Mouse (Mus musculus) forebrain, embryonic 11.5 days (tissue): ENCODE measurements at regions not wholly inside any gene's neighbourhood (a gene's known extent, or its start where the extent isn't known, plus 50 kb on each side); places are given as distances from the start of the nearest gene placed in this dataset.

Source experiments
- ATAC-seq: fragments of 200-750 bp; cut with Nextera tagmentation; replicated peaks from 2 replicates; pipeline ENCODE4 v1.8.0; 2017; ENCODE audit warnings: moderate TSS enrichment; ENCODE audit not compliant: low FRiP score
- DNase-seq: peaks from one replicate; pipeline ENCODE4 v3.0.0-alpha.2; 2017; ENCODE audit warnings: low spot score
- H3K27ac ChIP-seq: fragments of 300-500 bp; sonication (generic); 2 replicates; pipeline ENCODE4 v1.5.1; 2014; ENCODE audit warnings: low read depth, low read length
- H3K27me3 ChIP-seq: fragments of 300-500 bp; sonication (generic); 2 replicates; pipeline ENCODE4 v1.6.1; 2014; ENCODE audit warnings: mild to moderate bottlenecking, low read length, mixed read lengths; ENCODE audit not compliant: control insufficient read depth, insufficient read depth
- H3K36me3 ChIP-seq: fragments of 300-500 bp; sonication (generic); 2 replicates; pipeline ENCODE4 v1.6.1; 2014; ENCODE audit warnings: mild to moderate bottlenecking, low read length, moderate library complexity, mixed read lengths; ENCODE audit not compliant: control insufficient read depth, insufficient read depth
- H3K4me1 ChIP-seq: fragments of 300-500 bp; sonication (generic); replicated peaks from 2 replicates; pipeline ENCODE4 v1.6.1; 2014; ENCODE audit warnings: low read length, mixed read lengths; ENCODE audit not compliant: control insufficient read depth, insufficient read depth
- H3K4me2 ChIP-seq: fragments of 300-500 bp; sonication (generic); 2 replicates; pipeline ENCODE4 v1.6.1; 2014; ENCODE audit warnings: low read depth, mild to moderate bottlenecking, low read length, moderate library complexity, mixed read lengths; ENCODE audit not compliant: severe bottlenecking
- H3K4me3 ChIP-seq: fragments of 300-500 bp; sonication (generic); 2 replicates; pipeline ENCODE4 v1.5.1; 2014; ENCODE audit warnings: low read depth, low read length
- H3K9ac ChIP-seq: fragments of 300-500 bp; sonication (generic); 2 replicates; pipeline ENCODE4 v1.6.1; 2014; ENCODE audit warnings: low read length
- H3K9me3 ChIP-seq: fragments of 300-500 bp; sonication (generic); 2 replicates; pipeline ENCODE4 v1.6.1; 2016; ENCODE audit warnings: low read length, mixed read lengths; ENCODE audit not compliant: control insufficient read depth
- WGBS: fragments of 180-500 bp; shearing (Covaris S2); extraction: QIAGEN DNeasy Blood & Tissue Kit; methylation state at CpG from one replicate; pipeline ENCODE4 v1.1.7; 2014; 5-methylcytosine and 5-hydroxymethylcytosine counted together

GRCm38 (mm10) chr9:52280995-52281394 lies 112.6 kb upstream of the Zc3h12c start:
- peaks cover 8% of the 10 kb centered on the region for H3K4me1 ChIP-seq
- no peak for DNase-seq
- 83% methylated on average over 5 of the region's 5 CpGs for WGBS
- no peak overlapping the region for H3K4me3 ChIP-seq
- H3K4me2 ChIP-seq = no peak overlapping the region
- no peaks in the 10 kb centered on the region for H3K27me3 ChIP-seq
- H3K27ac ChIP-seq = no peak overlapping the region
- no peaks in the 10 kb centered on the region for H3K36me3 ChIP-seq
- H3K9ac ChIP-seq = no peak overlapping the region
- no peaks in the 10 kb centered on the region for H3K9me3 ChIP-seq
- ATAC-seq = no peak

DNA sequence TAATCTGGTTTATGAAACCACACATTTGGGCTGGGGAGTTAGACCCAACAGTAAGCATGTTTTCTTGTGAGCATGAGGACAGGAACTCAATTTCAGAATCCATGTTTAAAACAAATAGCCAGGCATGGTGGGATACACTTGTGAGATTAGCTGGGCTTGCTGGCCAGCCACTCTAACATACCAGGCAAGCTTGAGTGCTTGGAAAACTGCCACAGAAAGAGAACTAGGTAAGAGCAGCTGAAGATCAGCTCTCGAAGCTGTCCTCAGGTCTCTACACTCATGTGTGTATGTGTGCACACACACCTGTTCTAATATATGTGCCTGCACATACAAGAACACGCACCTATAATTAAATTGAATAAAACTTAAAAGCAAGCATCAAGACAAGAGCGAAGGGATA lies 112.2 kb upstream of the Zc3h12c start:
- H3K27ac ChIP-seq = no peak overlapping the region
- H3K9me3 ChIP-seq = no peaks in the 10 kb centered on the region
- no peak overlapping the region for H3K4me3 ChIP-seq
- 91% methylated on average over 3 of the region's 3 CpGs for WGBS
- H3K9ac ChIP-seq = no peak overlapping the region
- no peaks in the 10 kb centered on the region for H3K27me3 ChIP-seq
- no peaks in the 10 kb centered on the region for H3K36me3 ChIP-seq
- H3K4me2 ChIP-seq = no peak overlapping the region
- DNase-seq = no peak
- H3K4me1 ChIP-seq = peaks cover 8% of the 10 kb centered on the region
- no peak for ATAC-seq

GRCm38 (mm10) chr9:52278701-52279023 lies 110.3 kb upstream of the Zc3h12c start:
- no peaks in the 10 kb centered on the region for H3K9me3 ChIP-seq
- 9% methylated on average over 3 of the region's 3 CpGs for WGBS
- H3K4me1 ChIP-seq = peaks cover 8% of the 10 kb centered on the region; the same call in 1 of the 2 replicates
- ATAC-seq = peak; percentile 23; the same call in 1 of the 2 replicates
- peak overlapping the region; percentile 67 for H3K27ac ChIP-seq
- no peaks in the 10 kb centered on the region for H3K36me3 ChIP-seq
- 0 out of 2 replicates have a peak overlapping the region, but pooled peaks have one; percentile 6 for H3K9ac ChIP-seq
- 0 out of 2 replicates have a peak overlapping the region, but pooled peaks have one; percentile 16 for H3K4me2 ChIP-seq
- H3K4me3 ChIP-seq = no peak overlapping the region
- no peak for DNase-seq
- H3K27me3 ChIP-seq = no peaks in the 10 kb centered on the region

DNA sequence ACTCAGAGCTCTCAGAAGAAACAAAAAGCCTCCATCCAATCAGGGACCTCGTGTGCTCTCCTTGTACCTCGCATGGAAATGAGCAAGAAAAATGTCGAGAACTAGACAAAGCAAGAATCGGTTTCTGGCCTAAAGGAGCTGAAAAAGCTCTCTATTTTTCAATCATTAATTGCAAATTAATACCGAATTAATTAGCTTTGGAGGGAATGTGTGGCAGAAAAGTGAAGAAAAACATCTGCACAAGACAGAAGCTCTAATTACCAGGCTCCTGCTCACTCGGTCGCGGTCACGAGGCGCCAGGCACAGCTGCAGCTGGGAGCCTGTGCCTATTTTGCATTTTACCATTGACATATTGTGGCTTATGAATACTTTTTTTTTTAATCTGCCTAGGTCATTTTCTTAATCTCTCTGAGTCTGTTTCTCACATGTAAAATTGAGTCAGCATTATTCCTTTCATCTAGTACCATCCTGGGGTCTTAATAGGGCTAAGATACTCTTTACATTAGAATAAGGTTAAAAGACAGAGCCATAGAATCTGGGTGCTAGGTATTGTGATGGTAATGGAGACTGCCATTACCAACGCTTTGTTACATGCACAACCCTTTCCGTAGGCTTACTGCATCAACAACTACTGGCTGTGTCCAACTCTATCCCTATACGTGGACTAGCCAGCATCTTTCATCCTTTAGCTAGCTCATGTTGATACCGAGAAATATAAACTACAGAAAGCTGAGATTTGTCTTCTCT lies 109.8 kb upstream of the Zc3h12c start:
- H3K4me3 ChIP-seq = no peak overlapping the region
- 14% methylated on average over 14 of the region's 14 CpGs for WGBS
- no peaks in the 10 kb centered on the region for H3K27me3 ChIP-seq
- H3K36me3 ChIP-seq = no peaks in the 10 kb centered on the region
- H3K9me3 ChIP-seq = no peaks in the 10 kb centered on the region
- 0 out of 2 replicates have a peak overlapping the region, but pooled peaks have one; percentile 6 for H3K9ac ChIP-seq
- peak overlapping the region; percentile 24; the same call in 1 of the 2 replicates for H3K4me2 ChIP-seq
- H3K4me1 ChIP-seq = peaks cover 8% of the 10 kb centered on the region; the same call in 1 of the 2 replicates
- DNase-seq (peak; percentile 76), ATAC-seq (peak; percentile 87)
- H3K27ac ChIP-seq = peak overlapping the region; percentile 70

DNA sequence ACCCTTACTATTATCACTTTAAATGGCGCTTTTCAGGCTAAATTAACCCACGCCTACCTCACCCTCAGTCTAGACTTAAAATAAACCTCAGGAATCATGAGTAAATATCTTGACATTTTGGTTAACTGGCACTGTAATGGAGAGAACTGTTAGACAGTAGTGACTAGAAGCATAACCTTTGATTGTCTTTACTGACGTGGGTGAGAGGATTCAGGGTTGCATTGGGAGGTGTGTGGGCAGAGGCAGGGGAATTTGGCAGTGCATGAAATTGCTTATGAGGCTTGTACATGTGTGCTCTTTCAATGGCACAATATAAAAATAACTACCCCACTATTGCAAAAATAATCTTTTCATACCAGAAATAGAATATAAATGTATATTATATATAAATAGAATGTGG lies 105.6 kb upstream of the Zc3h12c start:
- no peak overlapping the region for H3K9ac ChIP-seq
- DNase-seq (no peak), ATAC-seq (no peak)
- H3K4me1 ChIP-seq = peaks cover 8% of the 10 kb centered on the region; the same call in 1 of the 2 replicates
- no peak overlapping the region for H3K4me3 ChIP-seq
- 86% methylated on average over 3 of the region's 3 CpGs for WGBS
- no peaks in the 10 kb centered on the region for H3K27me3 ChIP-seq
- H3K36me3 ChIP-seq = no peaks in the 10 kb centered on the region
- H3K27ac ChIP-seq = no peak overlapping the region
- no peaks in the 10 kb centered on the region for H3K9me3 ChIP-seq
- no peak overlapping the region for H3K4me2 ChIP-seq

- DNase-seq (no peak), ATAC-seq (no peak)
- Histone ChIP-seq H3K9ac (no peak overlapping the region), H3K4me3 (no peak overlapping the region), H3K36me3 (no peaks in the 10 kb centered on the region), H3K4me1 (peaks cover 4% of the 10 kb centered on the region; the same call in 1 of the 2 replicates), H3K27me3 (no peaks in the 10 kb centered on the region), H3K9me3 (no peaks in the 10 kb centered on the region), H3K4me2 (no peak overlapping the region), H3K27ac (no peak overlapping the region)
- 69% methylated on average over 2 of the region's 2 CpGs for WGBS
Measured at GRCm38 (mm10) chr9:52272668-52273067, 104.3 kb upstream of the Zc3h12c start.

GRCm38 (mm10) chr9:52271345-52272116 lies 103.2 kb upstream of the Zc3h12c start:
- WGBS = 89% methylated on average over 7 of the region's 7 CpGs
- no peak overlapping the region for H3K9ac ChIP-seq
- no peak for ATAC-seq
- H3K4me3 ChIP-seq = no peak overlapping the region
- no peaks in the 10 kb centered on the region for H3K9me3 ChIP-seq
- H3K4me2 ChIP-seq = no peak overlapping the region
- no peak for DNase-seq
- H3K4me1 ChIP-seq = no peaks in the 10 kb centered on the region
- H3K27ac ChIP-seq = no peak overlapping the region
- no peaks in the 10 kb centered on the region for H3K36me3 ChIP-seq
- no peaks in the 10 kb centered on the region for H3K27me3 ChIP-seq

GRCm38 (mm10) chr9:52261538-52261937 lies 93.2 kb upstream of the Zc3h12c start:
- DNase-seq = no peak
- H3K9ac ChIP-seq = no peak overlapping the region
- ATAC-seq = no peak
- 94% methylated on average over 2 of the region's 2 CpGs for WGBS
- H3K4me3 ChIP-seq = no peak overlapping the region
- H3K27ac ChIP-seq = no peak overlapping the region
- H3K9me3 ChIP-seq = no peaks in the 10 kb centered on the region
- H3K36me3 ChIP-seq = no peaks in the 10 kb centered on the region
- H3K27me3 ChIP-seq = no peaks in the 10 kb centered on the region
- H3K4me2 ChIP-seq = no peak overlapping the region
- H3K4me1 ChIP-seq = no peaks in the 10 kb centered on the region
